Mouse (Mus musculus): ENCODE results near the gene Lpin1. TPM values are rescaled to one million over a fixed set of nuclear protein-coding genes. Genes with fewer than 3 reads are reported as not detected.
A peak's percentile ranks its signal among the peaks of the same experiment; 100 is the strongest.

Lpin1 gene
- polyA plus RNA-seq, 1 experiment from 2014 or later = 7.3 TPM

DNA sequence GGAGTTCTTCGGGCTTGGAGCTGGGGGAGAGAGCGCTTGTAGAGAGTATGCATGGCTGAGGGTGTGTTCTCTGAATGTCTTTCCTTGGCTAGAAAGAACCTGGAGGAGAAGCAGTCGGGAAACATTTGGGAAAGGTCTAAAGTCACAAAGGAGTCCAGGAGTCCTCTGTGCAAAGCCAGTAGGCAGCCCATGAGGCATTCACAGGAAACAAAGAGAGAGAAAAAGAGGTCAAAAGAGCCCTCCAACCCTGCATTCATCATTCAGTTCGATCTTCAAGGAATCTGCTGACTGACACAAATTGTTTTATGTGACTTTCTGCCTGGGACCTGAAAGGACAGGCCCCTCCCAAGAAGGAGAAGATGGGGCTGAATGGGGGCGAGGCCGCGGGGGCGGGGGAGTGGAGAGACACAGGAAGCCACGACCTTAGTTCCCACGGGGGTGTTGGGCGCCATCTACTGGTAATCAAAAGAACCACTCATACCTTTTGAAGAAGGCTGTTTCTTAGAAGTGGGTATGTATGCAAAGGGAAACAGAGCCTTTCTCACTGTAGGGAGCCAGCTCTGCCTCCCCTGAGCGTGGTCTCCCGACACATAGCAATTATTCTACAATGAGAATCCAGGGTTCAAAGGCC, 101.5 kb downstream of the Lpin1 start:
- 12% methylated on average over 13 of the region's 13 CpGs for WGBS
- H3K27me3 ChIP-seq (ENCODE audit: control insufficient read depth, insufficient read depth, low read length) = no peaks in the 10 kb centered on the region
- no peak overlapping the region for H3K4me3 ChIP-seq (ENCODE audit: low read depth, low read length)
- no peaks in the 10 kb centered on the region; the same call in 1 of the 2 replicates for H3K9me3 ChIP-seq (ENCODE audit: control insufficient read depth, low read length)
- H3K4me2 ChIP-seq (ENCODE audit: low read depth, low read length, severe bottlenecking) = peak overlapping the region; percentile 32; the same call in 1 of the 2 replicates
- ATAC-seq (replicated peaks; ENCODE audit: low FRiP score) (peak; percentile 75), DNase-seq (ENCODE audit: low spot score) (peak; percentile 83)
- no peaks in the 10 kb centered on the region for H3K36me3 ChIP-seq (ENCODE audit: control insufficient read depth, insufficient read depth, low read length)
- H3K27ac ChIP-seq (ENCODE audit: low read depth, low read length) = no peak overlapping the region
- H3K4me1 ChIP-seq (replicated peaks; ENCODE audit: control insufficient read depth, insufficient read depth, low read length) = no peaks in the 10 kb centered on the region
- H3K9ac ChIP-seq (ENCODE audit: low read length) = no peak overlapping the region

DNA sequence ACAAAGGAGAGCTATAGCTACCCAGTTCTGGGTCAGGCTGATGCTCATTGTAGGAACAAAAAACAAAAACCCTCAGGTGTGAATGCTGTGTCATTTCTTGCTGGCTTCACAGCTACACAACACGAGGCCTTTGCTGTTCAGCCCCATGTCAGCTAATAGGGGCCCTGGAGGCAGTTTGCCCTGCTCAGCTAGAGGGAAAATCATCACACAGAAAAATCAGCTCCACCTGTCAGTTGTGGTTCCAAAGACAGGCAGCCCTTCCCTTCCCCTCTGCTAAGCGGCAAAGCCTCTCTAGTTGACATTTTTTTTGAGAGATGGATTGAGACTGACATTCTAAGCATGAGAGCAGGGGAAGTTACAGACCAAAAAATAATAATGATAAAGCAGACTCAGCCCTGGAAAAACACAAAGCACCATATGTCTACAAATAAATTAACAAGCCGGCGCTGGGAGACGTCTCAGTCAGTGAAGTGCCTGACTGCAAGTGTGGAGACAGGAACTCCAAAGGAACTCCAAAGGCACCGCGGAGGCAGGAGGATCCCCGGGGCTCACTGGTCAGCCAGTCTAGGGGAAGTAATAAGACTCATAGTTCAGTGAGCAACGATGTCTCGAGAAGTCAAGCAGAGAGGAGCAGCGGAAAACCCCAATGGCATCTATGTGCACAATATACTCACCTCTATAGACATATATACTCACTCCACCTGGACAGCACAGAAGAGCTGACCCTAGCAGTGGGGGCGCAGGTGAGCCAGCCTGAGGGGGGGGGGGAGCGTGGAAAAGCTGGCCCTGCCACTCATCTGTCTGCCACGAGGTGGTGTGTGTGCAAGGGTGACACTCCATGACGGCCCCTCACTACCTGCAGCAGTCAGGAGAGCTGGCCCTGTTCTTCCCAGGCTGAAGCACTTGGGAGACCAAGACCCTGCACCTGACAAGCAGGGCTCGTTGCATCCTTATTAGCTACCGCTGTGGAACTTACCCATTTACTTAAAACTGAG, 103.7 kb downstream of the Lpin1 start:
- no peak overlapping the region for H3K9ac ChIP-seq (ENCODE audit: low read length)

DNA sequence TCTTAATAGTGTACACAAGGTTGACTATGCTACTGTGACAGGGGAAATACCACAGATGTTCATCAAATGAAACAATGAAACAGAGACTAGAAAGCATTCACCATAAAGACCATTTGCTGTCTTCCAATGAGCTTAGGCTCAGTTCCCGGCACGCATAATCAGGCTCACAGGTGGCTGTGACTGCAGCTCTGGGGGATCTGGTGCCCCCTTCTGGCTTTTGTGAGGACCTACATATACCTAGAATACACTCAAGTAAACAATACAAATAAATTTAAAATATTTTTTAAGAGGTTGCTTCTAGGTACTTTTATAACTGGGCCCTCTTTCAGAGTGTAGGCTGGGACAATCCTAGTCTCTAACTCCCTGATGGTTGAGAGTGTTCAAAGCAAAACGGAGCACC, 106.5 kb downstream of the Lpin1 start:
- no peaks in the 10 kb centered on the region for H3K4me1 ChIP-seq (replicated peaks; ENCODE audit: control insufficient read depth, insufficient read depth, low read length)
- no peak overlapping the region for H3K4me2 ChIP-seq (ENCODE audit: low read depth, low read length, severe bottlenecking)
- H3K9me3 ChIP-seq (ENCODE audit: control insufficient read depth, low read length) = no peaks in the 10 kb centered on the region; the same call in 1 of the 2 replicates
- no peak overlapping the region for H3K9ac ChIP-seq (ENCODE audit: low read length)
- H3K27ac ChIP-seq (ENCODE audit: low read depth, low read length) = no peak overlapping the region
- no peak for DNase-seq (ENCODE audit: low spot score)
- 81% methylated on average over 3 of the region's 3 CpGs for WGBS
- H3K4me3 ChIP-seq (ENCODE audit: low read depth, low read length) = no peak overlapping the region
- H3K27me3 ChIP-seq (ENCODE audit: control insufficient read depth, insufficient read depth, low read length) = no peaks in the 10 kb centered on the region
- no peak for ATAC-seq (replicated peaks; ENCODE audit: low FRiP score)
- H3K36me3 ChIP-seq (ENCODE audit: control insufficient read depth, insufficient read depth, low read length) = no peaks in the 10 kb centered on the region

More for the DNA sequence above, 103.7 kb downstream of the Lpin1 start:
- H3K27me3 ChIP-seq (ENCODE audit: control insufficient read depth, insufficient read depth, low read length) = no peaks in the 10 kb centered on the region
- DNase-seq (ENCODE audit: low spot score) = no peak
- ATAC-seq (replicated peaks; ENCODE audit: low FRiP score) = no peak
- H3K4me3 ChIP-seq (ENCODE audit: low read depth, low read length) = no peak overlapping the region
- no peaks in the 10 kb centered on the region for H3K4me1 ChIP-seq (replicated peaks; ENCODE audit: control insufficient read depth, insufficient read depth, low read length)
- H3K27ac ChIP-seq (ENCODE audit: low read depth, low read length) = no peak overlapping the region
- WGBS = 73% methylated on average over 17 of the region's 17 CpGs
- H3K9me3 ChIP-seq (ENCODE audit: control insufficient read depth, low read length) = no peaks in the 10 kb centered on the region; the same call in 1 of the 2 replicates
- no peak overlapping the region for H3K4me2 ChIP-seq (ENCODE audit: low read depth, low read length, severe bottlenecking)
- H3K36me3 ChIP-seq (ENCODE audit: control insufficient read depth, insufficient read depth, low read length) = no peaks in the 10 kb centered on the region

DNA sequence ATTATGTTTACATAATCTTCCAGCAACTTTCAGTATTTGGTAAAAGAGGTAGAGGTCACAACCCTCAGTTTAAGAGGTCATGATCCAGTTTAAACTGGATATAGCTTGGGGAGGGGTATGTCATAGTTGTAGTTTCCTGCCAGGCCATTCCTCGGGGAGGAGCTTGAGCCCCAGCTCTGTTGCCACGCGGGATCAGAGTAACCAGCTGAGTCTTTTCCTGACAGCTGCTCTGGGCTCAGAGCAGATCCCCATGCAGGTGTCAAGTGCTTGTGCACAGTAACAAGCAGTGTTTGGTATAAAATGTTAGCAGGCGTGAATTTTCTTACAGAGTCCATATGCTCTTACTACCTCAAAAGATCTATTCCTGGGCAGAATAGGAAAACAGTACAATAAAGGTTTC, 112.8 kb downstream of the Lpin1 start:
- Histone ChIP-seq H3K4me1 (replicated peaks; ENCODE audit: control insufficient read depth, insufficient read depth, low read length) (no peaks in the 10 kb centered on the region), H3K27me3 (ENCODE audit: control insufficient read depth, insufficient read depth, low read length) (no peaks in the 10 kb centered on the region), H3K27ac (ENCODE audit: low read depth, low read length) (no peak overlapping the region), H3K4me2 (ENCODE audit: low read depth, low read length, severe bottlenecking) (no peak overlapping the region), H3K9ac (ENCODE audit: low read length) (no peak overlapping the region), H3K4me3 (ENCODE audit: low read depth, low read length) (no peak overlapping the region), H3K9me3 (ENCODE audit: control insufficient read depth, low read length) (no peaks in the 10 kb centered on the region; the same call in 1 of the 2 replicates), H3K36me3 (ENCODE audit: control insufficient read depth, insufficient read depth, low read length) (no peaks in the 10 kb centered on the region)
- WGBS = 49% methylated on average over 4 of the region's 4 CpGs
- no peak for ATAC-seq (replicated peaks; ENCODE audit: low FRiP score)
- no peak for DNase-seq (ENCODE audit: low spot score)

DNA sequence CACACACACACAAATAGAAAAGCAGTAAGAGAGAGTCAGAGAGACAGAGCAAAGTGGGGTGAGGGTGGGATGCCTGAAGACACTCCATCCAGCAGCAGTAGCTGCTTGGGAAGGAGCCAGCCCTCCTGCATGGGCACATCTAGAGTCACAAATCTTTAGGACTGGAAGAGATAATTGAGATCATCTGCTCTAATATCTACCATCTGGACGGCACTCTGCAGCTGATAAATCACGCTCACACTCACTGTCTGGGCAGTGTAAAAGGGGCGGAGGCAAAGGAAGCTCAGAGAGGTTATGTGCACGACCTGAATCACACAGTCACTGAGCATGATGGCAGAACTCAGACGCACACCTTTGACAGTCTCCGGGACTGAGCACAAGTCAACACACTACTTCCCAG, 118.1 kb downstream of the Lpin1 start:
- WGBS = 77% methylated on average over 6 of the region's 6 CpGs
- Histone ChIP-seq H3K36me3 (ENCODE audit: control insufficient read depth, insufficient read depth, low read length) (no peaks in the 10 kb centered on the region), H3K27me3 (ENCODE audit: control insufficient read depth, insufficient read depth, low read length) (no peaks in the 10 kb centered on the region), H3K9me3 (ENCODE audit: control insufficient read depth, low read length) (no peaks in the 10 kb centered on the region), H3K4me2 (ENCODE audit: low read depth, low read length, severe bottlenecking) (no peak overlapping the region), H3K4me1 (replicated peaks; ENCODE audit: control insufficient read depth, insufficient read depth, low read length) (no peaks in the 10 kb centered on the region), H3K27ac (ENCODE audit: low read depth, low read length) (no peak overlapping the region), H3K4me3 (ENCODE audit: low read depth, low read length) (no peak overlapping the region), H3K9ac (ENCODE audit: low read length) (no peak overlapping the region)
- ATAC-seq (replicated peaks; ENCODE audit: low FRiP score) (no peak), DNase-seq (ENCODE audit: low spot score) (no peak)

DNA sequence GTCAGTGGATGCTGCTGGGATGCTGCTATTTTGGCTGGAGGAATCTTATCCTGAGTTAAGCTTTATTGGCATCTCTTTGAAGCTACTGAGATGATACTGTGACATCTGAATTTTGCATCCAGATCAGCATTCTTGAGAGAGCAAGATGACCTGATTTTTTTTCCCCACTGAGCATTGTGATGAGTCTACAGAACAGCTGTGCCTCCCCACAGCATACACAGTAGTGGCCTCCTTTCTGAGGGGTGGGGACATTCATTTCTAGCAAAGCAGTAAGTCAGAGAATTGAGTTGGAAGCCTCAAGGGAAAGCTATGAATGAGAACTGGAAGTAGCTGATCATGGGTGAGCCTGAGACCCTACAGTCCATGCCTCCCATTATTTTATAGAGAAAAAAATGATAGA, 121.9 kb downstream of the Lpin1 start:
- no peaks in the 10 kb centered on the region for H3K9me3 ChIP-seq (ENCODE audit: control insufficient read depth, low read length)
- no peaks in the 10 kb centered on the region for H3K36me3 ChIP-seq (ENCODE audit: control insufficient read depth, insufficient read depth, low read length)
- ATAC-seq (replicated peaks; ENCODE audit: low FRiP score) (no peak), DNase-seq (ENCODE audit: low spot score) (no peak)
- no peak overlapping the region for H3K4me2 ChIP-seq (ENCODE audit: low read depth, low read length, severe bottlenecking)
- H3K4me1 ChIP-seq (replicated peaks; ENCODE audit: control insufficient read depth, insufficient read depth, low read length) = no peaks in the 10 kb centered on the region
- H3K27me3 ChIP-seq (ENCODE audit: control insufficient read depth, insufficient read depth, low read length) = no peaks in the 10 kb centered on the region
- no peak overlapping the region for H3K4me3 ChIP-seq (ENCODE audit: low read depth, low read length)
- H3K27ac ChIP-seq (ENCODE audit: low read depth, low read length) = no peak overlapping the region
- H3K9ac ChIP-seq (ENCODE audit: low read length) = no peak overlapping the region

DNA sequence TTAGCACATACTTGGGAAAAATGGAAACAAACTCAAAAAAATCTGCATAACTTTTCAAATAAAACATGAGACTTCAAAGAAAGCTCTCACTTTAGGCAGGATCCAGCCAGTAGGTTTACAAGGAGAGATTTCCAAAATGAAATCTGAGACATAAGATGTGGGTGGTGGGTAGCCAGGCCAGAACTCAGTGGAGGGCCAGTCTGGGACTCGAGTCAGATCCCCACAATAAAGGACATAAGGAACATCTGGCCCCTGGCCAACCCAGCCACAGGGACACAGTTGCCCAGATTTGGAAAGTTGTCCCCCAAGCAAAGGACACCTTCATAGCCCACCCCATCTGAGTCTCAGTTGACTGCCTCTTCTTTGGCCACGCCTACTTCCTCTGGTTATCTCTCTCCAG, 123.3 kb downstream of the Lpin1 start:
- H3K27me3 ChIP-seq (ENCODE audit: control insufficient read depth, insufficient read depth, low read length) = no peaks in the 10 kb centered on the region
- 57% methylated on average over 2 of the region's 2 CpGs for WGBS

More for the DNA sequence above, 123.3 kb downstream of the Lpin1 start:
- Histone ChIP-seq H3K36me3 (ENCODE audit: control insufficient read depth, insufficient read depth, low read length) (no peaks in the 10 kb centered on the region), H3K9me3 (ENCODE audit: control insufficient read depth, low read length) (no peaks in the 10 kb centered on the region), H3K4me1 (replicated peaks; ENCODE audit: control insufficient read depth, insufficient read depth, low read length) (no peaks in the 10 kb centered on the region), H3K4me2 (ENCODE audit: low read depth, low read length, severe bottlenecking) (no peak overlapping the region), H3K9ac (ENCODE audit: low read length) (no peak overlapping the region), H3K4me3 (ENCODE audit: low read depth, low read length) (no peak overlapping the region), H3K27ac (ENCODE audit: low read depth, low read length) (no peak overlapping the region)
- DNase-seq (ENCODE audit: low spot score) (no peak), ATAC-seq (replicated peaks; ENCODE audit: low FRiP score) (no peak)
